In genomic region chr7:132715259-132715658, GRCm38 (mm10) we compare ENCODE assay signal across 9 mouse cellular contexts.
A peak's percentile ranks its signal among the peaks of the same experiment; 100 is the strongest.
DNase-seq lines count a peak whose midpoint lies in the region; ATAC-seq and TF ChIP-seq lines count a peak whose summit lies in the region.
"Had no signal": no experiment of that assay in that cellular context is flagged by ENCODE, and none has a peak within 500 bp of the region (broad histone marks: within the 10 kb centered on the region; RNA-seq: fewer than 3 reads in every experiment).

No protein-coding gene starts in this region.

- peak overlapping the region; percentile 98 for H3K27ac ChIP-seq in heart, postnatal 0 days (ENCODE audit: low read depth)
- H3K27ac ChIP-seq in lung, embryonic 15.5 days, result peak overlapping the region; percentile 89; the same call in 1 of the 2 replicates
- H3K27ac ChIP-seq in forebrain, embryonic 15.5 days (replicated peaks), result peak overlapping the region; percentile 79
- 0 out of 2 replicates have a peak overlapping the region, but pooled peaks have one; percentile 64 for H3K27ac ChIP-seq in neural tube, embryonic 15.5 days (replicated peaks)

- no peak for ATAC-seq in heart, postnatal 0 days (ENCODE audit: insufficient read depth, low read depth)
- no peak for ATAC-seq in lung, embryonic 15.5 days (ENCODE audit: borderline replicate concordance, extremely low read depth, low FRiP score, low TSS enrichment)
- ATAC-seq in forebrain, embryonic 15.5 days (replicated peaks), result no peak
- ATAC-seq in neural tube, embryonic 15.5 days (ENCODE audit: low FRiP score), result no peak

- DNase-seq in heart, postnatal 0 days (ENCODE audit: low spot score), result no peak
- no peak for DNase-seq in heart, postnatal 14 days
- no peak for DNase-seq in lung, postnatal 25 days (ENCODE audit: low spot score)
- DNase-seq in thymus, postnatal 4 days, result no peak
- DNase-seq: lung, postnatal 4 days had no signal

- no peak overlapping the region; the same call in 1 of the 2 replicates for H3K9ac ChIP-seq in heart, postnatal 0 days (replicated peaks; ENCODE audit: low read depth, low read length)
- H3K9ac ChIP-seq in lung, embryonic 15.5 days, result no peak overlapping the region
- no peak overlapping the region for H3K9ac ChIP-seq in forebrain, embryonic 15.5 days (replicated peaks)
- H3K9ac ChIP-seq in neural tube, embryonic 15.5 days (replicated peaks), result no peak overlapping the region

- intact Hi-C loops in heart, postnatal 14 days (cut with DNase I), result no loop called here

- no peak overlapping the region for H3K4me2 ChIP-seq in heart, postnatal 0 days (ENCODE audit: low read depth, low read length)
- H3K4me2 ChIP-seq in lung, embryonic 15.5 days, result no peak overlapping the region
- no peak overlapping the region for H3K4me2 ChIP-seq in forebrain, embryonic 15.5 days (replicated peaks)
- H3K4me2 ChIP-seq in neural tube, embryonic 15.5 days, result no peak overlapping the region

- H3K4me3 ChIP-seq in heart, postnatal 0 days (ENCODE audit: low read depth, low read length), result no peak overlapping the region
- no peak overlapping the region for H3K4me3 ChIP-seq in lung, embryonic 15.5 days
- H3K4me3 ChIP-seq in forebrain, embryonic 15.5 days, result no peak overlapping the region
- H3K4me3 ChIP-seq in neural tube, embryonic 15.5 days (replicated peaks), result no peak overlapping the region

- H3K4me1 ChIP-seq in heart, postnatal 0 days (ENCODE audit: control insufficient read depth, insufficient read depth), result peaks cover 42% of the 10 kb centered on the region
- peaks cover 41% of the 10 kb centered on the region for H3K4me1 ChIP-seq in lung, embryonic 15.5 days
- peaks cover 40% of the 10 kb centered on the region for H3K4me1 ChIP-seq in forebrain, embryonic 15.5 days
- peaks cover 33% of the 10 kb centered on the region for H3K4me1 ChIP-seq in neural tube, embryonic 15.5 days

- 94% methylated on average over 4 of the region's 4 CpGs for WGBS in heart, postnatal 0 days
- WGBS in lung, embryonic 15.5 days, result 96% methylated on average over 4 of the region's 4 CpGs
- 76% methylated on average over 4 of the region's 4 CpGs for WGBS in forebrain, embryonic 15.5 days
- 97% methylated on average over 4 of the region's 4 CpGs for WGBS in neural tube, embryonic 15.5 days

- H3K36me3 ChIP-seq in heart, postnatal 0 days (replicated peaks; ENCODE audit: control insufficient read depth, insufficient read depth, low read length), result peaks cover 9% of the 10 kb centered on the region
- H3K36me3 ChIP-seq in lung, embryonic 15.5 days, result peaks cover 3% of the 10 kb centered on the region; the same call in 1 of the 2 replicates
- H3K36me3 ChIP-seq in forebrain, embryonic 15.5 days, result no peaks in the 10 kb centered on the region
- H3K36me3 ChIP-seq in neural tube, embryonic 15.5 days, result 0 out of 2 replicates have a peak, but pooled peaks cover 2% of the 10 kb centered on the region

- TF ChIP-seq CTCF in heart, postnatal 0 days (IDR thresholded peaks at IDR 0.05; ENCODE audit: low read depth), result no peak

- no peaks in the 10 kb centered on the region for H3K9me3 ChIP-seq in heart, postnatal 0 days (replicated peaks; ENCODE audit: control insufficient read depth, low read length)
- no peaks in the 10 kb centered on the region for H3K9me3 ChIP-seq in lung, embryonic 15.5 days
- H3K9me3 ChIP-seq in forebrain, embryonic 15.5 days, result no peaks in the 10 kb centered on the region
- H3K9me3 ChIP-seq in neural tube, embryonic 15.5 days (replicated peaks), result no peaks in the 10 kb centered on the region
- H3K9me3 ChIP-seq: G1E had no signal

- no peaks in the 10 kb centered on the region for H3K27me3 ChIP-seq in heart, postnatal 0 days (ENCODE audit: control insufficient read depth, insufficient read depth, low read length)
- H3K27me3 ChIP-seq in lung, embryonic 15.5 days, result no peaks in the 10 kb centered on the region
- H3K27me3 ChIP-seq in forebrain, embryonic 15.5 days, result no peaks in the 10 kb centered on the region
- no peaks in the 10 kb centered on the region for H3K27me3 ChIP-seq in neural tube, embryonic 15.5 days (replicated peaks)

- no peak for TF ChIP-seq EP300 in heart, postnatal 0 days (IDR thresholded peaks at IDR 0.05; ENCODE audit: low read depth)
